Mouse (Mus musculus) C2C12 (cell line): ENCODE measurements at regions not wholly inside any gene's neighbourhood (a gene's known extent, or its start where the extent isn't known, plus 50 kb on each side); places are given as distances from the start of the nearest gene placed in this dataset.

Experiments used
- CEBPB ChIP-seq: IDR thresholded peaks from one replicate; pipeline ENCODE4 v1.6.1; 2011; ENCODE audit warnings: low read depth, mild to moderate bottlenecking, control low read depth, moderate library complexity
- CTCF ChIP-seq: IDR thresholded peaks from one replicate; pipeline ENCODE4 v1.5.1; 2011; ENCODE audit not compliant: control insufficient read depth, insufficient read depth, insufficient read length
- FOSL1 ChIP-seq: IDR thresholded peaks from one replicate; pipeline ENCODE4 v1.8.0; 2011; ENCODE audit warnings: mild to moderate bottlenecking, low read length; ENCODE audit not compliant: poor library complexity, insufficient read depth, severe bottlenecking
- MAX ChIP-seq: IDR thresholded peaks from one replicate; pipeline ENCODE4 v1.6.1; 2011; ENCODE audit warnings: mild to moderate bottlenecking, control low read depth
- MYOD1 ChIP-seq: IDR thresholded peaks from one replicate; pipeline ENCODE4 v1.6.1; 2011; ENCODE audit warnings: low read depth; ENCODE audit not compliant: control insufficient read depth, insufficient read length
- MYOG ChIP-seq: IDR thresholded peaks from one replicate; pipeline ENCODE4 v1.6.1; 2011; ENCODE audit not compliant: control insufficient read depth, insufficient read length; ENCODE audit errors: extremely low read depth
- USF1 ChIP-seq: IDR thresholded peaks from one replicate; pipeline ENCODE4 v1.6.1; 2011; ENCODE audit warnings: low read depth, mild to moderate bottlenecking, control low read depth, moderate library complexity

DNA sequence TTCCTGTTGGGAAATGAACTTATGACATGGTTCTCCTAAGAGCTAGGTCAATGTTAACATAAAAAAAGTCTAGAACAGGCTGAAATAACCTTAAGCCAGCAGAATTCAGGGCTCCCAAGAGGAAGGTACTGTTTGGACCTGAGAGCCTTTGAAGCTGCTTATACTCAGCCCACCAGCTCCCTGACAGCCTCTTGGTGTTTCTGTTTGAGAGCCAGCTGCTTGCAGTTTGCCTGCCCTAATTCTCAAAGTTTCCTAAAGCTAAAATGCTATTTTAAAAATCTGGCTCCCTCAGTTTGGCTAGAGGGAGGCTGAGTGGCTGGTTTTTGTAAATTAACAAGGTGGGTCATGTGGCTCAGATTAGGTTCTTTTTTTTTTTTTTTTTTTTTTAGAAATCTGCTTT is 72.5 kb upstream of the Bmp4 start:
- TF ChIP-seq CTCF: no peak
- TF ChIP-seq MYOG: no peak
- TF ChIP-seq MAX: no peak
- no peak for TF ChIP-seq USF1
- no peak for TF ChIP-seq MYOD1
- TF ChIP-seq FOSL1: no peak
- no peak for TF ChIP-seq CEBPB
